Mouse (Mus musculus): ENCODE data around the gene St8sia1.

Gene St8sia1

GRCm38 (mm10) chr6:142865199-142865598, 99.1 kb downstream of the St8sia1 start:
- DNase-seq (ENCODE audit: low read depth, low spot score) = no peak

- DNase-seq (ENCODE audit: low read depth, low spot score) = no peak
Measured at GRCm38 (mm10) chr6:142863881-142864280, 100.4 kb downstream of the St8sia1 start.

GRCm38 (mm10) chr6:142862265-142862664, 102.0 kb downstream of the St8sia1 start:
- no peak for DNase-seq (ENCODE audit: low read depth, low spot score)

GRCm38 (mm10) chr6:142860396-142860795, 103.9 kb downstream of the St8sia1 start:
- DNase-seq (ENCODE audit: low read depth, low spot score) = no peak

GRCm38 (mm10) chr6:142859946-142860345, 104.3 kb downstream of the St8sia1 start:
- DNase-seq (ENCODE audit: low read depth, low spot score) = no peak

GRCm38 (mm10) chr6:142858937-142859336, 105.3 kb downstream of the St8sia1 start:
- no peak for DNase-seq (ENCODE audit: low read depth, low spot score)

- no peak for DNase-seq (ENCODE audit: low read depth, low spot score)
Measured at GRCm38 (mm10) chr6:142856258-142856874, 107.9 kb downstream of the St8sia1 start.

GRCm38 (mm10) chr6:142855761-142856160, 108.5 kb downstream of the St8sia1 start:
- no peak for DNase-seq (ENCODE audit: low read depth, low spot score)

GRCm38 (mm10) chr6:142852419-142853377, 111.6 kb downstream of the St8sia1 start:
- no peak for DNase-seq (ENCODE audit: low read depth, low spot score)

GRCm38 (mm10) chr6:142850436-142850835, 113.8 kb downstream of the St8sia1 start:
- no peak for DNase-seq (ENCODE audit: low read depth, low spot score)

GRCm38 (mm10) chr6:142849326-142849725, 114.9 kb downstream of the St8sia1 start:
- no peak for DNase-seq (ENCODE audit: low read depth, low spot score)

- no peak for DNase-seq (ENCODE audit: low read depth, low spot score)
Measured at GRCm38 (mm10) chr6:142847914-142848674, 116.2 kb downstream of the St8sia1 start.

- DNase-seq (ENCODE audit: low read depth, low spot score) = no peak
Measured at GRCm38 (mm10) chr6:142846855-142847254, 117.4 kb downstream of the St8sia1 start.

- DNase-seq (ENCODE audit: low read depth, low spot score) = no peak
Measured at GRCm38 (mm10) chr6:142845066-142845465, 119.2 kb downstream of the St8sia1 start.

GRCm38 (mm10) chr6:142844061-142844460, 120.2 kb downstream of the St8sia1 start:
- DNase-seq (ENCODE audit: low read depth, low spot score) = no peak

GRCm38 (mm10) chr6:142838501-142838900, 125.8 kb downstream of the St8sia1 start:
- DNase-seq (ENCODE audit: low read depth, low spot score) = no peak

GRCm38 (mm10) chr6:142837326-142837725, 126.9 kb downstream of the St8sia1 start:
- DNase-seq (ENCODE audit: low read depth, low spot score) = no peak

- peak; percentile 24 for DNase-seq (ENCODE audit: low read depth, low spot score)
Measured at GRCm38 (mm10) chr6:142835726-142836125, 128.5 kb downstream of the St8sia1 start.

- DNase-seq (ENCODE audit: low read depth, low spot score) = no peak
Measured at GRCm38 (mm10) chr6:142834911-142835310, 129.3 kb downstream of the St8sia1 start.

GRCm38 (mm10) chr6:142831706-142832105, 132.5 kb downstream of the St8sia1 start:
- DNase-seq (ENCODE audit: low read depth, low spot score) = no peak

- DNase-seq (ENCODE audit: low read depth, low spot score) = no peak
Measured at GRCm38 (mm10) chr6:142831243-142831642, 133.0 kb downstream of the St8sia1 start.

- DNase-seq (ENCODE audit: low read depth, low spot score) = no peak
Measured at GRCm38 (mm10) chr6:142830221-142830620, 134.0 kb downstream of the St8sia1 start.
